Mouse (Mus musculus) forebrain, embryonic 14.5 days (tissue): Measurements from ENCODE around the gene Pgm1. TPM values are rescaled to one million over a fixed set of nuclear protein-coding genes. Genes with fewer than 3 reads are reported as not detected.

ENCODE experiments used
- ATAC-seq: fragments of 200-750 bp; cut with Nextera tagmentation; 2 replicates; pipeline ENCODE4 v1.8.0; 2017; ENCODE audit warnings: mild to moderate bottlenecking, moderate library complexity
- DNase-seq: peaks from one replicate; pipeline ENCODE4 v3.0.0-alpha.2; 2015; ENCODE audit warnings: low spot score
- H3K27ac ChIP-seq: fragments of 300-500 bp; sonication (generic); 2 replicates; pipeline ENCODE4 v1.5.1; 2014; ENCODE audit warnings: low read depth, mild to moderate bottlenecking, control low read depth, low read length, moderate library complexity
- H3K27me3 ChIP-seq: fragments of 300-500 bp; sonication (generic); replicated peaks from 2 replicates; pipeline ENCODE4 v1.6.1; 2014; ENCODE audit warnings: low read length, control low read depth, mixed read lengths; ENCODE audit not compliant: control insufficient read depth, insufficient read depth
- H3K36me3 ChIP-seq: fragments of 300-500 bp; sonication (generic); 2 replicates; pipeline ENCODE4 v1.6.1; 2014; ENCODE audit warnings: low read length, control low read depth; ENCODE audit not compliant: control insufficient read depth, insufficient read depth
- H3K4me1 ChIP-seq: fragments of 300-500 bp; sonication (generic); 2 replicates; pipeline ENCODE4 v1.6.1; 2014; ENCODE audit warnings: antibody characterized with exemption, low read length, control low read depth; ENCODE audit not compliant: control insufficient read depth, insufficient read depth
- H3K4me2 ChIP-seq: fragments of 300-500 bp; sonication (generic); 2 replicates; pipeline ENCODE4 v1.6.1; 2014; ENCODE audit warnings: mild to moderate bottlenecking, control low read depth, low read length
- H3K4me3 ChIP-seq: fragments of 300-500 bp; sonication (generic); 2 replicates; pipeline ENCODE4 v1.5.1; 2014; ENCODE audit warnings: low read depth, low read length, control low read depth
- H3K9ac ChIP-seq: fragments of 300-500 bp; sonication (generic); 2 replicates; pipeline ENCODE4 v1.6.1; 2014; ENCODE audit warnings: mild to moderate bottlenecking, low read length, control low read depth, moderate library complexity
- H3K9me3 ChIP-seq: fragments of 300-500 bp; sonication (generic); replicated peaks from 2 replicates; pipeline ENCODE4 v1.6.1; 2016; ENCODE audit warnings: low read length, control low read depth, mixed read lengths; ENCODE audit not compliant: control insufficient read depth
- whole genome bisulfite sequencing: fragments of 180-500 bp; shearing (Covaris S2); extraction: QIAGEN DNeasy Blood & Tissue Kit; methylation state at CpG from one replicate; pipeline ENCODE4 v1.1.7; 2014; 5-methylcytosine and 5-hydroxymethylcytosine counted together
- polyA plus RNA-seq: library from polyadenylated mRNA; unstranded; fragments of >200 nt; fragmentation: Nextera tagmentation; extraction: Ambion mirVana; gene quantifications from 2 replicates; pipeline ENCODE4 v1.2.1, GENCODE M21; 2014

Gene Pgm1
- polyA plus RNA-seq, 1 experiment from 2014 or later: 46.2 TPM

DNA sequence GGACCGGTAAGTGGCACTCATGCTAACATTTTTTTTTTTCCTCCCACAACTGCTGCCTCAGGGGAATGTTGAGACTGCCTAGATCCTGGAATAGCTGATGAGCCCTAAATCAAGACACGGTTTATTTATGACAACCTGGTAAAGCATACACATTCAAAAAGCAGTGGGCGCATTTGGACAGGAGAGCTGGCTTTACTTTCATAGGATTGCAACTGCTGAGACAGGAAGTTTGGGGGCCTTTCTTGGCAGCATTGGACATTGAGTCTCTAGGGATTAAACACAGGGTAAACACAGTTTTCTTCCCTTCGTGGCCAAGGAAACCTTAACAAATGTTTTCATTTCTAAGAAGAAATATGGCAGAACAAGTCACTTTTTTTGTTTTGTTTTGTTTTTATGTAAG lies 40.9 kb downstream of the Pgm1 start:
- 0 out of 2 replicates have a peak, but pooled peaks cover 3% of the 10 kb centered on the region for H3K36me3 ChIP-seq
- H3K9me3 ChIP-seq: no peaks in the 10 kb centered on the region
- H3K4me2 ChIP-seq: no peak overlapping the region
- no peak for DNase-seq
- no peak overlapping the region for H3K9ac ChIP-seq
- H3K4me3 ChIP-seq: no peak overlapping the region
- no peaks in the 10 kb centered on the region for H3K27me3 ChIP-seq
- no peak for ATAC-seq
- H3K27ac ChIP-seq: no peak overlapping the region
- 89% methylated on average over 4 of the region's 4 CpGs for WGBS
- no peaks in the 10 kb centered on the region for H3K4me1 ChIP-seq

DNA sequence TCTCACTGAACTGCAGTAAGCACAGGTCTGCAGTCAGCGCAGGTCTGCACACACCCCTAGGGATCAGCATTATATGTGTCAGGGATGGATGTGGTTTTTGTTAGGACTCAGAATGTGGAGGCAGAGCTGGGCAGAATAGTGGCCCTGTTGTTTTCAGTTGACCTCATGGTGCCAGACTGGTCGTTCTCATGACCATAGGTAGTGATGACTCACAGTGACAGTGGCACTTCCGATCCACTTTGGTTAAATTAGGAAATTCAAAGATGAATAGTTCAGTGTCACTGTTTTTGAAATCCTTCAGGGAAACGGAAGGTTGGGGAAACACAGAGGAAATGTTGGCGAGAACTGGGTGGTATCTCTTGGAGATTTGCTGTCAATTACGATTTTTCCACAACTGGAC lies 43.7 kb downstream of the Pgm1 start:
- Histone ChIP-seq H3K9ac (no peak overlapping the region), H3K4me1 (no peaks in the 10 kb centered on the region), H3K9me3 (no peaks in the 10 kb centered on the region), H3K36me3 (0 out of 2 replicates have a peak, but pooled peaks cover 3% of the 10 kb centered on the region), H3K27ac (no peak overlapping the region), H3K4me3 (no peak overlapping the region), H3K4me2 (no peak overlapping the region), H3K27me3 (no peaks in the 10 kb centered on the region)
- 91% methylated on average over 6 of the region's 6 CpGs for WGBS
- ATAC-seq: no peak
- no peak for DNase-seq

DNA sequence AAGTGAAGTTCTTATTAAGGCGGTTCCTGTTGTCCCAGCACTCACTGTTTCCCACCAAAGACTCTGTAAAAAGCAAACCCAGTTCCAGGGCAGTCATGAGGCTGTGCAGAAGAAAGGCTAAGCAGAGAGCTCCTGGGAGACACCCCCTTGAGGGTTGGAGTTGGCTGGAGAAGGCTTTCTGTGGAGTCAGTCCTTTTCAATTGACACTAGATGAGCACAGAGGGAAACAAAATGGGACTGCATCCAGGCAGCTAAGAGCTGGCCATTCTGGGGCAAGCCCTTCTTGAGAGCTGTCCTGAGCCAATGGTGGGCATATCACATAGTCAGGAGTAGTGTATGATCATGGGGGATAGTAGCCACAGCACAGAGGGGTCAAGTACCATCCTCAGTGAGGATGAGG lies 44.7 kb downstream of the Pgm1 start:
- 0 out of 2 replicates have a peak, but pooled peaks cover 3% of the 10 kb centered on the region for H3K36me3 ChIP-seq
- ATAC-seq: no peak
- no peak for DNase-seq
- H3K27ac ChIP-seq: no peak overlapping the region
- no peak overlapping the region for H3K9ac ChIP-seq
- no peak overlapping the region for H3K4me3 ChIP-seq
- no peaks in the 10 kb centered on the region for H3K27me3 ChIP-seq
- no peaks in the 10 kb centered on the region for H3K4me1 ChIP-seq
- 94% methylated on average over 1 of the region's 1 CpGs for WGBS
- no peaks in the 10 kb centered on the region for H3K9me3 ChIP-seq
- H3K4me2 ChIP-seq: no peak overlapping the region

DNA sequence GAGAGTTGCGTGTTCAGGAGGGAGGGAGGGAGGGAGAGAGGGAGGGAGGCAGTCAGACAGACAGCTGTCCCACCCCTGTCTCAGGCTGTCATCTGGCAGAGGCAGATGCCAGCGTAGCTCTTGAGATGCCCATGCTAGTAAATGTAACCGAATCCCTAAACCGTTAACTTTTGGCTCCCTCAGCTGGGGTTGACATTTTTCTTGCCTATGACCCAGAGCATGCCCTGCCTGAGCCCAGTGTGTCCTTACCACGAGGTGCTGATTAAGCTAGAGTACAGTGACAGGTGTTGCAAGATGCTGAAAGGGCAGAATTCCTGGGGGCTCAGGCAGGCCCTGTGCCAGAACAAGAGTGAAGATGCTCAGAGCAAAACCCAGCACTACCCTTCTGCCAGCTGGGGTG lies 45.2 kb downstream of the Pgm1 start:
- no peaks in the 10 kb centered on the region for H3K4me1 ChIP-seq
- no peak overlapping the region for H3K4me3 ChIP-seq
- H3K9me3 ChIP-seq: no peaks in the 10 kb centered on the region
- DNase-seq (no peak), ATAC-seq (no peak)
- H3K36me3 ChIP-seq: 0 out of 2 replicates have a peak, but pooled peaks cover 3% of the 10 kb centered on the region
- H3K4me2 ChIP-seq: no peak overlapping the region
- H3K9ac ChIP-seq: no peak overlapping the region
- no peak overlapping the region for H3K27ac ChIP-seq
- H3K27me3 ChIP-seq: no peaks in the 10 kb centered on the region
- 82% methylated on average over 5 of the region's 5 CpGs for WGBS

DNA sequence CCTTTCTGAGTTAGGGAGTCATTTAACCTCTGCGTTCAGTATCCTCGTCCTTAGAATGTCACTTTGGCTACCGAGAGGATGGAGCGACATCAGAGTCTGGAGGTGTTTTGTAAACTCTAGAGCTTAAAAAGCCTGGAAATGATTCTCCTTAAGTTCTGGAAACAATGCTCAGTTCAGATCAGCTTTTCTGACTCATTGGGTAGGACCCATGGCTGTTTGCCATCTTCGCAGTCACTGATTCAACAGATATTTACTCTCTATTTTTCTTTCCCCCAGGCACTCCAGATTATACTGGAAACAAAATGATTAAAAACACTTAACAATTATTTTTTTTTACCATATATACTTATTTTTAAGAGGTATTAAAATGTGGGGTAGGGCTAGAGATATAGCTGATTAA lies 50.1 kb downstream of the Pgm1 start:
- no peak overlapping the region for H3K27ac ChIP-seq
- no peaks in the 10 kb centered on the region for H3K27me3 ChIP-seq
- ATAC-seq (no peak), DNase-seq (no peak)
- H3K4me3 ChIP-seq: no peak overlapping the region
- no peaks in the 10 kb centered on the region for H3K4me1 ChIP-seq
- H3K36me3 ChIP-seq: no peaks in the 10 kb centered on the region
- no peaks in the 10 kb centered on the region for H3K9me3 ChIP-seq
- 86% methylated on average over 5 of the region's 5 CpGs for WGBS
- H3K4me2 ChIP-seq: no peak overlapping the region
- H3K9ac ChIP-seq: no peak overlapping the region

DNA sequence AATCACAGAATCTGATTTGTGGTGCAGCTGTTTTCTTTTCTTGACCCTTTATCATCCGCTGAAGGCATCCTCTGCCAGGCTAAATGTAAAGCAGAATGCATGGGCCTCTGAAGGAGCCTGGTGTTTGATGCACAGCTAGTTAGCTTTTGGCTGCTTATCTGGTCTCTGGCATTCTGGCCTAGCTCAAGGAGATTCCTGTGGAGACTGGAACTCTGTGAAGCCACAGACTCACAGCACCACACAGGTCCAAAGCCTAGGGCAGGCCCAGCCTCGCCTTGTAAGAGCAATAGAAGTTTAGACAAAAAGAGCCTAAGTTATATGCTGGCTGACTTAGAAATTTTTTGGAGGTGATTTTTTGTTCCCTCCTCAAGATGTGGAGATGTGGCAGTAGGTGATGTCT lies 52.0 kb downstream of the Pgm1 start:
- ATAC-seq: no peak
- no peaks in the 10 kb centered on the region for H3K9me3 ChIP-seq
- DNase-seq: no peak
- no peaks in the 10 kb centered on the region for H3K27me3 ChIP-seq
- WGBS: 77% methylated on average over 2 of the region's 2 CpGs
- no peak overlapping the region for H3K4me3 ChIP-seq
- H3K36me3 ChIP-seq: no peaks in the 10 kb centered on the region
- H3K27ac ChIP-seq: no peak overlapping the region
- H3K4me1 ChIP-seq: no peaks in the 10 kb centered on the region
- H3K4me2 ChIP-seq: no peak overlapping the region
- no peak overlapping the region for H3K9ac ChIP-seq

DNA sequence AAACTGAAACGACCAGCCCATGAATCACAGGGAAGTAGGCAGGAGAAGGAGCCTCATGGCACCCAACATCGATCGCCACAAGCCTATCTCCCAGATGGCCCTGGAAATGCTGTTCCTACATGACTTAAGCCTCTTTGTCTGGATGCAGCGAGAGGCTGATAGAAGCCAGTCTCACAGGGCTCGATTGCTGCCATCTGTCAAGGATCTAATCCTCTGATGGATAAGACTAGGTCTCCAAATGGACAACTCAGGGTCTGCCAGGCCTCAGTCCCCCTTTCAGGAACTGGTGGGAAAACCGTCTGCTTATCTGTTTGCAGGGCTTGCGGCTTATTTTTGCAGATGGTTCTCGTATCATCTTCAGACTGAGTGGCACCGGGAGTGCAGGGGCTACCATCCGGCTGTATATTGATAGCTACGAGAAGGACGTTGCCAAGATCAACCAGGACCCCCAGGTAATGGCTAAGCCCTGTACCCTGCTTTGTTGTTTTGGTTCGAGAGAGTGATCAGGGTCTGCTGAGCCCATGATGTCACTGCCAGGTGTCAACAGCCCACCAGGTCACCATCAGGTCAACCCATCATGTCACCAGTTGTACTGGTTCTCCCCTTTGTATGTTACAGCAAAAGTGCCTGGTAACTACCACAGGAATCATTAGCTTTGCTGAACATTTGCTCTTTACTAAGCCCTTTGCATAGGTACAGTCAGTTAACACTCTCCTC lies 54.6 kb downstream of the Pgm1 start:
- no peak overlapping the region for H3K4me2 ChIP-seq
- no peak overlapping the region for H3K9ac ChIP-seq
- no peak overlapping the region for H3K27ac ChIP-seq
- no peak overlapping the region for H3K4me3 ChIP-seq
- H3K27me3 ChIP-seq: no peaks in the 10 kb centered on the region
- no peaks in the 10 kb centered on the region for H3K36me3 ChIP-seq
- no peaks in the 10 kb centered on the region for H3K9me3 ChIP-seq
- peak; percentile 17 for DNase-seq
- no peak for ATAC-seq
- 86% methylated on average over 13 of the region's 13 CpGs for WGBS
- H3K4me1 ChIP-seq: no peaks in the 10 kb centered on the region

DNA sequence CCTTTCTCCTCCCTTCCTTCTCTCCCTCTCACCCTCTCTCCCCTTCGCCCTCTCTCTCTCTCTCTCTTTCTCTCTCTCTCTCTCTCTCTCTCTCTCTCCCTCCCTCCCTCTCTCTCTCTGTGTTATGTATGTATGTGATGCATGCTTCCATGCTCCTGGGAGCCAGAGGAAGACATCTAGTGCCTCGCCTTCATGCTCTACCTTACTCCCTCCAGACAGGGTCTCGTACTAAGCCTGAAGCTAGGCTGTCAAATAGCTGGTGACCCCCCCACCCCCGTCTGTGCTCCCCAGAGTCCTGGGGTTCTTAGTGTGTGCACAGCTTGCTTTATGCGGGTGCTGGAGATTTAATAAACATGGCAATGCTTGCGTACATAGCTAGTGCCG lies 55.1 kb downstream of the Pgm1 start:
- Histone ChIP-seq H3K4me2 (no peak overlapping the region), H3K4me1 (no peaks in the 10 kb centered on the region), H3K27me3 (no peaks in the 10 kb centered on the region), H3K27ac (no peak overlapping the region), H3K9ac (no peak overlapping the region), H3K4me3 (no peak overlapping the region), H3K36me3 (no peaks in the 10 kb centered on the region), H3K9me3 (no peaks in the 10 kb centered on the region)
- DNase-seq: no peak
- no peak for ATAC-seq
- WGBS: 78% methylated on average over 7 of the region's 7 CpGs

DNA sequence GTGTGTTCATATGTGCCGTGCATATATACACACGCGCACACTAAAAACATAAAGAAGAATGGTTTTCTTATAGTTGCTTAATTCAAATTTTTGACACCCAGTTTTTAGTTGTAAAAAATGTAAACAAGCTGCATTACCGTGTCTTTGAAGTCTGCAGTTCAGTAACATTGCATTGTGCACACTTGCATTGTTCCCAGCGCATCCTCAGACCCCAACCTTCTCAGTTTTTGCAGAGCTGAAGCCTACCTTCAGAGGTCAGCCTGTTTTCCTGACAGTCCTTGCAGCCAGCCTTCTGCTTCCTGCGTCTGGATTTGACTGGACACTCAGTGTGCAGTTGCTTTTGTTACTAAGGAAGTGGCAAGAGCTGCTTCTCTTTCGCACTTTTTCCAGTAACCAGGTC lies 55.9 kb downstream of the Pgm1 start:
- no peak for ATAC-seq

More for the DNA sequence above, 55.9 kb downstream of the Pgm1 start:
- H3K4me1 ChIP-seq: no peaks in the 10 kb centered on the region
- no peak overlapping the region for H3K4me2 ChIP-seq
- H3K9me3 ChIP-seq: no peaks in the 10 kb centered on the region
- no peaks in the 10 kb centered on the region for H3K36me3 ChIP-seq
- no peak overlapping the region for H3K4me3 ChIP-seq
- no peaks in the 10 kb centered on the region for H3K27me3 ChIP-seq
- no peak overlapping the region for H3K27ac ChIP-seq
- no peak overlapping the region for H3K9ac ChIP-seq
- DNase-seq: no peak
- 91% methylated on average over 7 of the region's 7 CpGs for WGBS
